Mouse (Mus musculus): ENCODE results near the gene Cyth2. TPM values are rescaled to one million over a fixed set of nuclear protein-coding genes. Genes with fewer than 3 reads are reported as not detected.

Gene Cyth2
- polyA plus RNA-seq, 1 experiment from 2014 or later = 69.1 TPM

DNA sequence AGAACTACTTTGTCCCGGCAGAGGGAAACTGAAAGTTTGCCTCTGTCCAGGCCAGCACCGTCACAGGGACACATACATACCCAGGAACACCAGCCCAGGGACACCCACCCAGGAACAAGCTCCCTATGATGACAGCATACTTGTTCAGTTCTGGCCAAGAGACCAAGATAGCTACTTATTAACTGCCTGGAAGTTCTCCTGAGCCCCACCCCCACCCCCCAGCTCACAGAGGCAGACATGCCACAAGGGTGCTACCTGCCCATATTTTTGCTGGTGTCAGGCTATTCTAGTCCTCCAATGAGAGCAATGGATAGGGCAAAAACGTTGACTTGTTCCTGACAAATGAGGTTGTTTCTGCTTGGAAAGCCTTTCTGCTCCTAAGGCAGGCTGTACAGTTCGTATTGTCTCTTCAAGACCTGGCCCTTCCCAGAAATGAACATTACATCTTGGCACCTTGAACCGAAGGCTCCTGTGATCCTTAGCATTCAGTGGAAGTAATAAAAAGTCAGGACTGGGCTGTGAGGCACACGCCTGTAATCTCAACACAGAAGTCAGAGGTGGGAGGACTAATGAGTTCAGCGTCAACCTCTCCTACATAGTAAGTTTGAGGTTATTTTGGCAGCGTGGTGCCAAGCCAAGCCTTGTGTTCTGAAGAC is 43.8 kb downstream of the Cyth2 start:
- ATAC-seq (replicated peaks; ENCODE audit: low FRiP score) = 0 out of 2 replicates have a peak, but pooled peaks have one; percentile 15
- 61% methylated on average over 8 of the region's 8 CpGs for WGBS
- DNase-seq (ENCODE audit: low spot score) = no peak

DNA sequence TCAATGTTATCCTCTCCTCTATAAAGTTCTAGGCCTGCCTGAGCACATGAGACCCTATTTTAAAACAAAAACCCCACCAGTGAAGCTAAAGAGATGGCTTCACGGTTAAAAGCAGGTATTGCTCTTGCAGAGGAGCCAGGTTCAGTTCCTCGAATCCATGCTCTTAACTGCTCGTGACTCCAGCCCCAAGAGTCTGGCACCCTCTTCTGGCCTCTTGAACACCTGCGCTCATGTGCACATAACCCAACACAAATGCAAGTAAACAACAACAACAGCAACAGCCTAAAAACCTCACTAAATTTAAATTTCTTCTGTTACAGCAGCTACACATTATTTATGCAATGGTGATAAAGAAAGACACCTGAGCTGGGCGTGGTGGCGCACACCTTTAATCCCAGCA is 46.9 kb downstream of the Cyth2 start:
- Histone ChIP-seq H3K9me3 (ENCODE audit: control insufficient read depth, low read length) (no peaks in the 10 kb centered on the region), H3K4me2 (no peak overlapping the region), H3K4me1 (replicated peaks; ENCODE audit: control insufficient read depth, insufficient read depth, low read length) (no peaks in the 10 kb centered on the region), H3K9ac (ENCODE audit: low read depth, low read length) (no peak overlapping the region), H3K4me3 (ENCODE audit: low read depth, low read length) (no peak overlapping the region), H3K27ac (ENCODE audit: low read depth, low read length) (no peak overlapping the region), H3K36me3 (ENCODE audit: control insufficient read depth, insufficient read depth, low read length) (no peaks in the 10 kb centered on the region), H3K27me3 (replicated peaks; ENCODE audit: control insufficient read depth, insufficient read depth, low read length) (no peaks in the 10 kb centered on the region)
- no peak for ATAC-seq (replicated peaks; ENCODE audit: low FRiP score)
- WGBS = 85% methylated on average over 6 of the region's 6 CpGs
- no peak for DNase-seq (ENCODE audit: low spot score)

More for the DNA sequence above, 43.8 kb downstream of the Cyth2 start:
- no peak overlapping the region for H3K4me3 ChIP-seq (ENCODE audit: low read depth, low read length)
- no peaks in the 10 kb centered on the region for H3K36me3 ChIP-seq (ENCODE audit: control insufficient read depth, insufficient read depth, low read length)
- no peaks in the 10 kb centered on the region; the same call in 1 of the 2 replicates for H3K27me3 ChIP-seq (replicated peaks; ENCODE audit: control insufficient read depth, insufficient read depth, low read length)
- no peaks in the 10 kb centered on the region for H3K9me3 ChIP-seq (ENCODE audit: control insufficient read depth, low read length)
- H3K9ac ChIP-seq (ENCODE audit: low read depth, low read length) = no peak overlapping the region
- H3K27ac ChIP-seq (ENCODE audit: low read depth, low read length) = no peak overlapping the region
- no peak overlapping the region for H3K4me2 ChIP-seq
- H3K4me1 ChIP-seq (replicated peaks; ENCODE audit: control insufficient read depth, insufficient read depth, low read length) = no peaks in the 10 kb centered on the region

DNA sequence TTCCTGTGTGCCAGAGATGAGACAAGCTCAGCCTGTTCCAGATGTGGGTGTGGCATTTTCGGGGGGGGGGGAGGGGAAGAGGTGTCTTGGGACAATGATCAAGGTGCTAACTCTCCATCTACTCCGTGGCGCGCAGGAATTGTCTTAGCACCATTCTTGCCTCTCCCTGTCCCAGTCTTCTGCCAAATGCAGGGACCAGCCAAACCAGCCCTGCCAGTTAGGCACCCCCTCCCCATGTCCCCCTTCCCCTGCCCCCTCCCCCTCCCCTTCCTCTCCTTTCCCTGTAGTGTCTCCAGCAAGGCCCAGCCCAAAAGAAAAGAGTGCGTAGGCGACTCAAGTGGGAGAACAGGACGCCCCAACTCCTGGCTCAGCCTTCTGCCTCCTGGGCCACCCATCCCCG is 47.6 kb downstream of the Cyth2 start:
- H3K36me3 ChIP-seq (ENCODE audit: control insufficient read depth, insufficient read depth, low read length) = no peaks in the 10 kb centered on the region
- no peak overlapping the region for H3K4me2 ChIP-seq
- no peaks in the 10 kb centered on the region for H3K9me3 ChIP-seq (ENCODE audit: control insufficient read depth, low read length)
- ATAC-seq (replicated peaks; ENCODE audit: low FRiP score) (no peak), DNase-seq (ENCODE audit: low spot score) (no peak)
- H3K9ac ChIP-seq (ENCODE audit: low read depth, low read length) = no peak overlapping the region
- WGBS = 50% methylated on average over 8 of the region's 8 CpGs
- H3K27me3 ChIP-seq (replicated peaks; ENCODE audit: control insufficient read depth, insufficient read depth, low read length) = no peaks in the 10 kb centered on the region
- no peak overlapping the region for H3K4me3 ChIP-seq (ENCODE audit: low read depth, low read length)
- no peak overlapping the region for H3K27ac ChIP-seq (ENCODE audit: low read depth, low read length)
- no peaks in the 10 kb centered on the region for H3K4me1 ChIP-seq (replicated peaks; ENCODE audit: control insufficient read depth, insufficient read depth, low read length)

DNA sequence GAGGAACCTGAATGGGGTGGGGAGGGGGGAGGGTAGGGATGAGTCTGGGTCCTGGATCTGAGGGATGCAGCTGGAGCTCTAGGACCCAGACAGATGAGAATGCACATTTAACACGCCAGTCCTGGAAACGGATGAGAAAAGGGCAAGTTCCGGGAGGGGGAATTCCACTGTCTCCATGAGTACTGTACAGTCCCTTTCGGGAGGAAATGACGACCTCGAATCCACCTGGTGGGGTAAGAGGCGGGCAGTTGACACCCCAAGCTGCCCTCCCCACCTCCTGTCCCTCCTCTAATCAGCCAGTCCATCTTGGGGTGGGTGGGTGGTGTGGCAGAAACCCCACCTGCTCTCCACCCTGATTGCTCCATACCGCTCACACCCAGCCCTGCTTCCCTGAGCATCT is 48.4 kb downstream of the Cyth2 start:
- Histone ChIP-seq H3K27ac (ENCODE audit: low read depth, low read length) (no peak overlapping the region), H3K27me3 (replicated peaks; ENCODE audit: control insufficient read depth, insufficient read depth, low read length) (0 out of 2 replicates have a peak, but pooled peaks cover 2% of the 10 kb centered on the region), H3K4me3 (ENCODE audit: low read depth, low read length) (no peak overlapping the region), H3K36me3 (ENCODE audit: control insufficient read depth, insufficient read depth, low read length) (no peaks in the 10 kb centered on the region), H3K9me3 (ENCODE audit: control insufficient read depth, low read length) (no peaks in the 10 kb centered on the region), H3K9ac (ENCODE audit: low read depth, low read length) (no peak overlapping the region), H3K4me2 (no peak overlapping the region), H3K4me1 (replicated peaks; ENCODE audit: control insufficient read depth, insufficient read depth, low read length) (no peaks in the 10 kb centered on the region)
- ATAC-seq (replicated peaks; ENCODE audit: low FRiP score) (no peak), DNase-seq (ENCODE audit: low spot score) (no peak)
- 55% methylated on average over 8 of the region's 8 CpGs for WGBS

DNA sequence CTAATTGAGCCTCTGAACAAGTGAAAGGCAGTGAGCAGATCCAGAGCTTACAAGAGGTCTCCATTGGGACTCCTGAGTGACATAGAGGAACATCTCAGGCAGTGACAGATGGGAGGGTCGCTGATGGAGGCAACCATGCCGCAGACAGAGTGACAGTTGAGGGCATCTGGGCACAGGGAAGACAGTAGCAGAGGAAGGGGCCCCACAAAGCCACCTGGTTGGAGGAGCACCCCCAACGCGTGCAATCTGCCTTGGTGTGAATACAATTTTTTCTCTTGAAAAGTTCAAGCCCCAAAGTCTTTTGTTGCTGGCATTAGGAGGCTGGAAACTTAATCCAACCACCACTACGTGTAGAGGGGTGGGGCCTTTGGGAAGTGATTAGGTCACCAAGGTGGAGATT is 54.2 kb downstream of the Cyth2 start:
- 56% methylated on average over 5 of the region's 5 CpGs for WGBS

DNA sequence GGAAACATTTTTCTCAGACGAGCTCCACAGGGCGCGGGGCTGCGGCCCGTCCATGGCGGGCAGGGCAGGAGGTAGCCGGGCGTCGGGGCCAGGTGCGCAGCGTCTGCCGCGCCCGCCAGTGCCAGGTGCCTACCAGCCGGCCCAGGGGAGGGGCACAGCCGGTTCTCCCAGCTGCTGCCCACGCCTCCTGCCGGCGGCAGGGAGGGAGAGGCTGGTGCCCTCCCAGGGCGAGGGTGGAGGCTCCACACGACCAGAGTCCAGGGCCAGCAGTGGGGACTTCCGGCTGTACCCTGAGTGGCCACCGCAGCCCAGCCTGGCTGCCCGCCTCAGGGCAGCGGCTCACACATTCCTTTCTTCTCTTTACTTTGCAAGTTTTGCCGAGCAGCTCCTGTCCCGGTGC is 55.0 kb downstream of the Cyth2 start:
- Histone ChIP-seq H3K4me1 (replicated peaks; ENCODE audit: control insufficient read depth, insufficient read depth, low read length) (no peaks in the 10 kb centered on the region), H3K4me2 (peak overlapping the region; percentile 56), H3K4me3 (ENCODE audit: low read depth, low read length) (peak overlapping the region; percentile 25; the same call in 1 of the 2 replicates), H3K36me3 (ENCODE audit: control insufficient read depth, insufficient read depth, low read length) (no peaks in the 10 kb centered on the region), H3K9ac (ENCODE audit: low read depth, low read length) (no peak overlapping the region), H3K27ac (ENCODE audit: low read depth, low read length) (no peak overlapping the region), H3K27me3 (replicated peaks; ENCODE audit: control insufficient read depth, insufficient read depth, low read length) (peaks cover 29% of the 10 kb centered on the region), H3K9me3 (ENCODE audit: control insufficient read depth, low read length) (no peaks in the 10 kb centered on the region)
- DNase-seq (ENCODE audit: low spot score) (no peak), ATAC-seq (replicated peaks; ENCODE audit: low FRiP score) (0 out of 2 replicates have a peak, but pooled peaks have one; percentile 36)
- WGBS = 7% methylated on average over 27 of the region's 27 CpGs

More for the DNA sequence above, 54.2 kb downstream of the Cyth2 start:
- Histone ChIP-seq H3K4me3 (ENCODE audit: low read depth, low read length) (no peak overlapping the region), H3K27ac (ENCODE audit: low read depth, low read length) (no peak overlapping the region), H3K36me3 (ENCODE audit: control insufficient read depth, insufficient read depth, low read length) (no peaks in the 10 kb centered on the region), H3K9ac (ENCODE audit: low read depth, low read length) (no peak overlapping the region), H3K4me1 (replicated peaks; ENCODE audit: control insufficient read depth, insufficient read depth, low read length) (no peaks in the 10 kb centered on the region), H3K9me3 (ENCODE audit: control insufficient read depth, low read length) (no peaks in the 10 kb centered on the region), H3K27me3 (replicated peaks; ENCODE audit: control insufficient read depth, insufficient read depth, low read length) (peaks cover 29% of the 10 kb centered on the region), H3K4me2 (no peak overlapping the region)
- no peak for DNase-seq (ENCODE audit: low spot score)
- no peak for ATAC-seq (replicated peaks; ENCODE audit: low FRiP score)

Other genes with a start within 250 kb of the Cyth2 start
- gene Bcat2, start 244.4 kb downstream of the Cyth2 start, polyA plus RNA-seq (2014; fragmentation: Nextera tagmentation; extraction: Ambion mirVana) = 84.7 and 90.1 TPM in 2 replicates
- gene Fgf21, start 199.1 kb downstream of the Cyth2 start, polyA plus RNA-seq (2014; fragmentation: Nextera tagmentation; extraction: Ambion mirVana) = 0.23 TPM in 1 of 2 replicates, not detected in the other
- not detected in 2 replicates for gene Fut1, start 197.3 kb downstream of the Cyth2 start, polyA plus RNA-seq (2014; fragmentation: Nextera tagmentation; extraction: Ambion mirVana)
- gene Izumo1, start 192.8 kb downstream of the Cyth2 start, polyA plus RNA-seq (2014; fragmentation: Nextera tagmentation; extraction: Ambion mirVana) = 0.21 and 0.22 TPM in 2 replicates
- gene Rasip1, start 187.1 kb downstream of the Cyth2 start, polyA plus RNA-seq (2014; fragmentation: Nextera tagmentation; extraction: Ambion mirVana) = 8.0 and 9.3 TPM in 2 replicates
- gene Mamstr, start 174.6 kb downstream of the Cyth2 start, polyA plus RNA-seq (2014; fragmentation: Nextera tagmentation; extraction: Ambion mirVana) = 0.69 and 0.73 TPM in 2 replicates
- 0.08 TPM in 1 of 2 replicates, not detected in the other for gene Fut2, start 148.2 kb downstream of the Cyth2 start, polyA plus RNA-seq (2014; fragmentation: Nextera tagmentation; extraction: Ambion mirVana)
- 0.23 TPM in 1 of 2 replicates, not detected in the other for gene Ntn5, start 130.6 kb downstream of the Cyth2 start, polyA plus RNA-seq (2014; fragmentation: Nextera tagmentation; extraction: Ambion mirVana)
- 0.30 and 0.33 TPM in 2 replicates for gene Sec1, start 120.2 kb downstream of the Cyth2 start, polyA plus RNA-seq (2014; fragmentation: Nextera tagmentation; extraction: Ambion mirVana)
- gene Car11, start 114.7 kb downstream of the Cyth2 start, polyA plus RNA-seq (2014; fragmentation: Nextera tagmentation; extraction: Ambion mirVana) = 1.0 and 1.2 TPM in 2 replicates
- gene Dbp, start 109.5 kb downstream of the Cyth2 start, polyA plus RNA-seq (2014; fragmentation: Nextera tagmentation; extraction: Ambion mirVana) = 1.8 and 1.9 TPM in 2 replicates
- gene Rpl18, start 99.1 kb downstream of the Cyth2 start, polyA plus RNA-seq (2014; fragmentation: Nextera tagmentation; extraction: Ambion mirVana) = 1,405 and 1,469 TPM in 2 replicates
- 24.2 and 25.6 TPM in 2 replicates for gene Sphk2, start 96.6 kb downstream of the Cyth2 start, polyA plus RNA-seq (2014; fragmentation: Nextera tagmentation; extraction: Ambion mirVana)
- 0.77 and 1.1 TPM in 2 replicates for gene Fam83e, start 93.4 kb downstream of the Cyth2 start, polyA plus RNA-seq (2014; fragmentation: Nextera tagmentation; extraction: Ambion mirVana)
- gene Spaca4, start 88.8 kb downstream of the Cyth2 start, polyA plus RNA-seq (2014; fragmentation: Nextera tagmentation; extraction: Ambion mirVana) = not detected in 2 replicates
- gene Lmtk3, start 30.8 kb downstream of the Cyth2 start, polyA plus RNA-seq (2014; fragmentation: Nextera tagmentation; extraction: Ambion mirVana) = 0.30 and 0.45 TPM in 2 replicates
- gene Sult2b1, start 29.9 kb downstream of the Cyth2 start, polyA plus RNA-seq (2014; fragmentation: Nextera tagmentation; extraction: Ambion mirVana) = 0.65 and 0.70 TPM in 2 replicates
- gene Kcnj14, start 10.2 kb upstream of the Cyth2 start, polyA plus RNA-seq (2014; fragmentation: Nextera tagmentation; extraction: Ambion mirVana) = 0.40 and 0.74 TPM in 2 replicates
- gene Grwd1, start 16.4 kb upstream of the Cyth2 start, polyA plus RNA-seq (2014; fragmentation: Nextera tagmentation; extraction: Ambion mirVana) = 101 and 106 TPM in 2 replicates
- 54.8 and 60.7 TPM in 2 replicates for gene Kdelr1, start 58.2 kb upstream of the Cyth2 start, polyA plus RNA-seq (2014; fragmentation: Nextera tagmentation; extraction: Ambion mirVana)
- 0.13 and 0.23 TPM in 2 replicates for gene Grin2d, start 63.8 kb upstream of the Cyth2 start, polyA plus RNA-seq (2014; fragmentation: Nextera tagmentation; extraction: Ambion mirVana)
- gene Syngr4, start 82.1 kb upstream of the Cyth2 start, polyA plus RNA-seq (2014; fragmentation: Nextera tagmentation; extraction: Ambion mirVana) = 1.0 and 1.3 TPM in 2 replicates
- 4.0 and 5.8 TPM in 2 replicates for gene Tmem143, start 82.4 kb upstream of the Cyth2 start, polyA plus RNA-seq (2014; fragmentation: Nextera tagmentation; extraction: Ambion mirVana)
- gene Emp3, start 106.8 kb upstream of the Cyth2 start, polyA plus RNA-seq (2014; fragmentation: Nextera tagmentation; extraction: Ambion mirVana) = 91.8 and 99.6 TPM in 2 replicates
- gene Ccdc114, start 109.5 kb upstream of the Cyth2 start, polyA plus RNA-seq (2014; fragmentation: Nextera tagmentation; extraction: Ambion mirVana) = 2.4 and 4.3 TPM in 2 replicates
- 5.2 and 5.4 TPM in 2 replicates for gene Abcc6, start 215.7 kb upstream of the Cyth2 start, polyA plus RNA-seq (2014; fragmentation: Nextera tagmentation; extraction: Ambion mirVana)
- 45.5 and 47.6 TPM in 2 replicates for gene Nomo1, start 219.1 kb upstream of the Cyth2 start, polyA plus RNA-seq (2014; fragmentation: Nextera tagmentation; extraction: Ambion mirVana)

Measured in liver, embryonic 11.5 days (tissue).